Mouse (Mus musculus): Measurements from ENCODE around the gene Svbp. TPM values are rescaled to one million over a fixed set of nuclear protein-coding genes. Genes with fewer than 3 reads are reported as not detected.

The Svbp gene
- total and polyA plus RNA-seq, 2 experiments: 10.0 to 14.8 TPM

DNA sequence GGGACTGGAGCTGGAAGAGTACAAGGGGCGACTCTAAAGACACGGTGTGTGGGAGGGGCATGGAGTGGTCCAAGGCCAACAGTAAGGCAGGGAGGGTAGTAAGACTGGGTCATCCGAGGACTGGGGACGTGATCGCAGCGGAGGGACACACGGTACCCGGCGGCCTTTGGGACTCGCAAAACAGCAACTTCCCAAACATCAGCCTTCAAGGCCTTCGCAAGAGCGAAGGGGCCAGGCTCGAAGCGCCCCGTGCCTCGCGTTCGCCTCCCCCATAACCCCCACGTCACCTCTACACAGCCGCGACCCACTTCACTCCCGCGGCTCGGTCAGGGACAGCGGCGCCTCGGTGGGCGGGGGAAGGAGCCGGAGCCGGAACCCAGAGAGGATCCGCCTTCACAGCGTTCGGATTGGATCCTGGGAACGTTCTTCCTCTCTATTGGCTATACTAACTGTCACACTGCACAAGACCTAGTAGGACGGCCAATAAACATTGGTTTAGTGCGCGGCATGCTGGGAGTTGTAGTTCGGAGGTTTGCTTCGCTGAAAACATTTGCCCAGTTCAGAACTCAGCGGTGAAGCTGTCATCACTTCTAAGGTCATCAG is 21.2 kb upstream of the Svbp start, which contains the start of gene Zfp691:
Gene Zfp691, minus strand, starts transcription at position 345 of the 603 bp plus-strand sequence.
- H3K27ac ChIP-seq (replicated peaks; ENCODE audit: insufficient read depth, low read depth, low read length): peak within 1 kb of the TSS; percentile 57
- H3K9ac ChIP-seq (ENCODE audit: low read depth, low read length): peak within 1 kb of the TSS; percentile 85
- H3K79me2 ChIP-seq (ENCODE audit: control insufficient read depth, insufficient read depth, low read length): no peaks in the 10 kb centered on the region
- WGBS: 1% methylated on average over 40 of the region's 40 CpGs
- H3K4me1 ChIP-seq (ENCODE audit: control insufficient read depth, insufficient read depth, low read length): peaks cover 10% of the 10 kb centered on the region
- peak; percentile 98 for DNase-seq (ENCODE audit: extremely low read depth, low read depth, low spot score)
- TF ChIP-seq CTCF (IDR thresholded peaks at IDR 0.05; ENCODE audit: low read depth, low read length) (no peak), POLR2A (IDR thresholded peaks at IDR 0.05; ENCODE audit: extremely low read depth, insufficient read depth, low read length) (peak; percentile 82; the same call in 1 of the 2 replicates)
- H3K27me3 ChIP-seq (ENCODE audit: control insufficient read depth, insufficient read depth, low read length): no peaks in the 10 kb centered on the region
- H3K4me3 ChIP-seq (ENCODE audit: insufficient read depth, low read depth, low read length): peak within 1 kb of the TSS; percentile 73
- H3K36me3 ChIP-seq (ENCODE audit: control insufficient read depth, insufficient read depth, low read length): no peaks in the 10 kb centered on the region; the same call in 1 of the 2 replicates

DNA sequence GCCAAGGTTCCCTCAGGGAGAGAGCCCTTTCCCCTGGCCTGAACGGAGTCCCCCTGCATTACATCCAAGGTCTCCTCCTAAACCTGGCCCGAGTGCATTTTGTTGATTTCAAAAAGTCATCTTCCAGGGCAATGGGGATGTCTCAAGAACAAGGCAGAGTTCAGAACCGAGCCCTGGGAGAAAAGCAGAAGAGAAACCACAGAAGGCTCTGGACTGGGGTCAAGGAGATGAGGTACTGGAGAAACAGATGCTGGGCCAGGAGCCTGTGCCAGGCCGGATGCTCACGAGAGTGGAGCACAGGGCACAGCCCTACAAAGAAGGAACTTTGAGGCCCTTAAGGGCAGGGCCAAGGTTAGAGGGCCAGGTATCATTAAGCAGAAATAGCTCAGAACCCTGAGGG is 17.4 kb upstream of the Svbp start:
- no peaks in the 10 kb centered on the region for H3K27me3 ChIP-seq (ENCODE audit: control insufficient read depth, insufficient read depth, low read length)
- no peak overlapping the region for H3K27ac ChIP-seq (replicated peaks; ENCODE audit: insufficient read depth, low read depth, low read length)
- DNase-seq (ENCODE audit: extremely low read depth, low read depth, low spot score): peak; percentile 18
- H3K79me2 ChIP-seq (ENCODE audit: control insufficient read depth, insufficient read depth, low read length): no peaks in the 10 kb centered on the region
- H3K36me3 ChIP-seq (ENCODE audit: control insufficient read depth, insufficient read depth, low read length): no peaks in the 10 kb centered on the region
- no peak overlapping the region for H3K9ac ChIP-seq (ENCODE audit: low read depth, low read length)
- WGBS: 69% methylated on average over 5 of the region's 5 CpGs
- no peak for TF ChIP-seq CTCF (IDR thresholded peaks at IDR 0.05; ENCODE audit: low read depth, low read length)
- TF ChIP-seq POLR2A (IDR thresholded peaks at IDR 0.05; ENCODE audit: extremely low read depth, insufficient read depth, low read length): no peak
- no peak overlapping the region for H3K4me3 ChIP-seq (ENCODE audit: insufficient read depth, low read depth, low read length)
- peaks cover 9% of the 10 kb centered on the region for H3K4me1 ChIP-seq (ENCODE audit: control insufficient read depth, insufficient read depth, low read length)

DNA sequence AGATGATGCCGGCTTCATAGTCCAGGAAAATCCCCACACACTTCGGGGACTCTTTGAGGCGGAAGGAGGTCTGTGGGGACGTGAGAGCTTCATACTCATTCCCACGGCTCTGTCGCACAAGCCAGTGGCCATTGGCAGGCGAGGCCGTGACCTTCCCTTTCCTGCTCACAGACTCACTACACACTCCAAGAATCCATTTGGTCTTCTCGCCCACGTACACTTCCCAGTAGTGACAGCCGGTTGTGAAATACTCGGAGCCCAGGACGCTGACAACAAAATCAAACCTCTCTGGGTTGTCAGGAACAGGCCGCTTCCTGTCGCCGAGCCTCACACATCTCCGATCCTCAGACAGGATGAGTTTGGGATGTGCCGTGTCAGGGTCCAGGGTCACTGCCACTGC is 16.8 kb upstream of the Svbp start:
- H3K27me3 ChIP-seq (ENCODE audit: control insufficient read depth, insufficient read depth, low read length): no peaks in the 10 kb centered on the region
- peaks cover 3% of the 10 kb centered on the region; the same call in 1 of the 2 replicates for H3K4me1 ChIP-seq (ENCODE audit: control insufficient read depth, insufficient read depth, low read length)
- H3K27ac ChIP-seq (replicated peaks; ENCODE audit: insufficient read depth, low read depth, low read length): no peak overlapping the region
- no peaks in the 10 kb centered on the region for H3K79me2 ChIP-seq (ENCODE audit: control insufficient read depth, insufficient read depth, low read length)
- H3K4me3 ChIP-seq (ENCODE audit: insufficient read depth, low read depth, low read length): no peak overlapping the region
- DNase-seq (ENCODE audit: extremely low read depth, low read depth, low spot score): no peak
- H3K9ac ChIP-seq (ENCODE audit: low read depth, low read length): no peak overlapping the region
- no peak for TF ChIP-seq POLR2A (IDR thresholded peaks at IDR 0.05; ENCODE audit: extremely low read depth, insufficient read depth, low read length)
- no peak for TF ChIP-seq CTCF (IDR thresholded peaks at IDR 0.05; ENCODE audit: low read depth, low read length)
- H3K36me3 ChIP-seq (ENCODE audit: control insufficient read depth, insufficient read depth, low read length): no peaks in the 10 kb centered on the region
- whole genome bisulfite sequencing: 42% methylated on average over 18 of the region's 18 CpGs

GRCm38 (mm10) chr4:119180133-119180707 is 14.9 kb upstream of the Svbp start:
- no peaks in the 10 kb centered on the region for H3K36me3 ChIP-seq (ENCODE audit: control insufficient read depth, insufficient read depth, low read length)
- no peak overlapping the region for H3K4me3 ChIP-seq (ENCODE audit: insufficient read depth, low read depth, low read length)
- H3K27me3 ChIP-seq (ENCODE audit: control insufficient read depth, insufficient read depth, low read length): no peaks in the 10 kb centered on the region
- DNase-seq (ENCODE audit: extremely low read depth, low read depth, low spot score): no peak
- TF ChIP-seq CTCF (IDR thresholded peaks at IDR 0.05; ENCODE audit: low read depth, low read length) (no peak), POLR2A (IDR thresholded peaks at IDR 0.05; ENCODE audit: extremely low read depth, insufficient read depth, low read length) (no peak)
- H3K79me2 ChIP-seq (ENCODE audit: control insufficient read depth, insufficient read depth, low read length): no peaks in the 10 kb centered on the region
- peaks cover 3% of the 10 kb centered on the region; the same call in 1 of the 2 replicates for H3K4me1 ChIP-seq (ENCODE audit: control insufficient read depth, insufficient read depth, low read length)
- no peak overlapping the region for H3K27ac ChIP-seq (replicated peaks; ENCODE audit: insufficient read depth, low read depth, low read length)
- 64% methylated on average over 4 of the region's 4 CpGs for WGBS
- no peak overlapping the region for H3K9ac ChIP-seq (ENCODE audit: low read depth, low read length)

- WGBS: 77% methylated on average over 9 of the region's 9 CpGs
- Histone ChIP-seq H3K4me1 (ENCODE audit: control insufficient read depth, insufficient read depth, low read length) (peaks cover 3% of the 10 kb centered on the region; the same call in 1 of the 2 replicates), H3K9ac (ENCODE audit: low read depth, low read length) (no peak overlapping the region), H3K36me3 (ENCODE audit: control insufficient read depth, insufficient read depth, low read length) (no peaks in the 10 kb centered on the region), H3K79me2 (ENCODE audit: control insufficient read depth, insufficient read depth, low read length) (no peaks in the 10 kb centered on the region), H3K27ac (replicated peaks; ENCODE audit: insufficient read depth, low read depth, low read length) (no peak overlapping the region), H3K4me3 (ENCODE audit: insufficient read depth, low read depth, low read length) (no peak overlapping the region), H3K27me3 (ENCODE audit: control insufficient read depth, insufficient read depth, low read length) (no peaks in the 10 kb centered on the region)
- DNase-seq (ENCODE audit: extremely low read depth, low read depth, low spot score): peak; percentile 23
- no peak for TF ChIP-seq POLR2A (IDR thresholded peaks at IDR 0.05; ENCODE audit: extremely low read depth, insufficient read depth, low read length)
- no peak for TF ChIP-seq CTCF (IDR thresholded peaks at IDR 0.05; ENCODE audit: low read depth, low read length)
Observed at GRCm38 (mm10) chr4:119181456-119181855, 13.7 kb upstream of the Svbp start.

DNA sequence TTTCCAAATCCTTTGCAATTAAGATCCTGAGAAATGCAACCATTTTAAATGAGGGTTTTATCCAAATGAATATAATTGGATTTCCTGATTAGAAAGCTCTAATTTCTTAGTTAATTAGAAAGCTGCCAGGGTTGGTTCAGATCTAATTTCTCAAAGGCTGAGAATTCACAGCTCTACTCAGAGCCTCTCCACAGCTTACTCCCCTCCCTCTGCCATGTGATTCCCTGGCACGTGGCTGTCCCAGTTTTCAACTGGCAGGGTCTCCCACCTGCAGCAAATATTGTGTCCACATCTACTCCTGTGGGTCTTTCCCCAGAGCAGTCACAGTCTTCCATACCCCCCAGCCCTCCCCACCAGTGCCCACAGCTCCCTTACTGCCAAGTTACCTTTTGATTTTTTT is 11.6 kb upstream of the Svbp start:
- Histone ChIP-seq H3K4me1 (ENCODE audit: control insufficient read depth, insufficient read depth, low read length) (no peaks in the 10 kb centered on the region), H3K36me3 (ENCODE audit: control insufficient read depth, insufficient read depth, low read length) (no peaks in the 10 kb centered on the region), H3K9ac (ENCODE audit: low read depth, low read length) (no peak overlapping the region), H3K27ac (replicated peaks; ENCODE audit: insufficient read depth, low read depth, low read length) (no peak overlapping the region), H3K79me2 (ENCODE audit: control insufficient read depth, insufficient read depth, low read length) (no peaks in the 10 kb centered on the region), H3K4me3 (ENCODE audit: insufficient read depth, low read depth, low read length) (no peak overlapping the region), H3K27me3 (ENCODE audit: control insufficient read depth, insufficient read depth, low read length) (0 out of 2 replicates have a peak, but pooled peaks cover 4% of the 10 kb centered on the region)
- WGBS: 43% methylated on average over 1 of the region's 1 CpGs
- TF ChIP-seq CTCF (IDR thresholded peaks at IDR 0.05; ENCODE audit: low read depth, low read length): no peak
- no peak for TF ChIP-seq POLR2A (IDR thresholded peaks at IDR 0.05; ENCODE audit: extremely low read depth, insufficient read depth, low read length)
- DNase-seq (ENCODE audit: extremely low read depth, low read depth, low spot score): no peak

All from liver, adult 2 months (tissue).